Mouse (Mus musculus): ENCODE measurements around the gene Clca3b. TPM values are rescaled to one million over a fixed set of nuclear protein-coding genes. Genes with fewer than 3 reads are reported as not detected.
"Not testable (repeated sequence)": the region's sequence is repeated elsewhere in the genome, so short reads cannot be mapped to it uniquely, and the experiment has no call there.

Gene Clca3b
- not detected for total RNA-seq (2021)
- long read RNA-seq, experiment 1, result 0 reads
- long read RNA-seq, experiment 2, result 0 reads

- H3K27ac ChIP-seq; DNase-seq; intact Hi-C loops (cut with DNase I); H3K4me3 ChIP-seq: not testable (repeated sequence)
Observed at GRCm38 (mm10) chr3:144849014-144849556, at the start of gene Clca3b. Clca3b (minus strand) TSS chr3:144849357.

DNA sequence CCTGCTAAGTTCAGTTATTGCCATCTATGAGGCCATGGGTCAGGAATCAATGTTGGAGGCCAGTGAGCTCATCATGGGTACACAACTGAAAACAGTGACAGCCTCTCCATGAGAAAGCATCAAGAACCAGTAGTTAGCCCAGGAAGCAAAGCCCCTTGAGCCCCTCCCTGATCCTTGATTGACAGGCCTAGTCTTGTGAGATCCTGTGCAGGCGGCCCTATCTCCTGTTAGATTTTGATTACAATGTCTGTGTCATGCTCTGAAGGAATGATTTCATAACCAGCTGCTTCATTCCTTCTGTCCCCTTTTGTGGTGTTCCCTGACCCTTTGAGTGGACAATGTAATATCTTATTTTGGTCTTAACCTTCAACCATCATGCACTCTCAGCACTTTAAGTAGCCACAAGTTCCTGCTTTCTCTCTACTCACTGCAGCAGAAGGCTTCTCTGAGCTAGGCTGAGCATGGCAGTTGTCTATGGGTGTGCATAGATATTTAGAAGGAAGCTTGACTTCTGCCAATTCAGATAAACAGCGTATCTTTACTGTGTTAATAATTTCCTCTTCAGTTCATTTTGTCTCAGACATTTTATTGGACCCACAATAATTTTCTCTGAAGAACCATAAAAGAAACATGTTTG, 48.0 kb upstream of the Clca3b start:
- Histone ChIP-seq H3K4me3 (no peak overlapping the region), H3K27ac (no peak overlapping the region)
- intact Hi-C loops (cut with DNase I), result no loop called here
- no peak for TF ChIP-seq CTCF (IDR thresholded peaks at IDR 0.05)
- no peak for DNase-seq

- intact Hi-C loops (cut with DNase I), result no loop called here
- no peak overlapping the region for H3K4me3 ChIP-seq
- H3K27ac ChIP-seq, result no peak overlapping the region
- TF ChIP-seq CTCF (IDR thresholded peaks at IDR 0.05), result no peak
- no peak for DNase-seq
Observed at GRCm38 (mm10) chr3:144890246-144890758, 41.1 kb upstream of the Clca3b start.

GRCm38 (mm10) chr3:144886957-144887356, 37.8 kb upstream of the Clca3b start:
- no peak for TF ChIP-seq CTCF (IDR thresholded peaks at IDR 0.05)
- Histone ChIP-seq H3K4me3 (no peak overlapping the region), H3K27ac (no peak overlapping the region)
- intact Hi-C loops (cut with DNase I), result no loop called here
- no peak for DNase-seq

GRCm38 (mm10) chr3:144872012-144872411, 22.9 kb upstream of the Clca3b start:
- H3K27ac ChIP-seq; intact Hi-C loops (cut with DNase I); DNase-seq; H3K4me3 ChIP-seq: not testable (repeated sequence)

GRCm38 (mm10) chr3:144849584-144849983, 427 bp upstream of the Clca3b start:
- no peak overlapping the region for H3K4me3 ChIP-seq
- no peak for TF ChIP-seq CTCF (IDR thresholded peaks at IDR 0.05)
- H3K27ac ChIP-seq, result no peak overlapping the region
- intact Hi-C loops (cut with DNase I), result no loop called here
- DNase-seq, result no peak

DNA sequence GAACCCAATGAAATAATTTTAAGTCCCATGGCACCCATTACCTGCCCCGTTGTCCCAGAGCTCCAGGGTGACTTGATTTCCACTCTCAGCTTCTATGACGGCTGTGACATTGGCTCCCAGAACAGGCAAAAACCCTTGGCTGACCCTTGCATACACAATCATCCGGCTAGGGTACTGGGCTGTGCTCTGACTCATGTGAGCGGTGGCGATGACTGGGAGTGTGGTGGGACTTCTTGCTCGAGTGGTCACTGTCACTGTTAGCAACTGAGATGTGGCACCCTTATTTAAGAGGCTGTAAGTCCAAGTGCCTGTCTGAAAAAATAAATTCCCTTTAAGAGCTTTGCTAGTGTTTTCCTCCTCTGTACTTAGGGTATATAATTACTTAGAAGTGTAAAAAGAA, 21.9 kb downstream of the Clca3b start:
- TF ChIP-seq CTCF (IDR thresholded peaks at IDR 0.05), result no peak

DNA sequence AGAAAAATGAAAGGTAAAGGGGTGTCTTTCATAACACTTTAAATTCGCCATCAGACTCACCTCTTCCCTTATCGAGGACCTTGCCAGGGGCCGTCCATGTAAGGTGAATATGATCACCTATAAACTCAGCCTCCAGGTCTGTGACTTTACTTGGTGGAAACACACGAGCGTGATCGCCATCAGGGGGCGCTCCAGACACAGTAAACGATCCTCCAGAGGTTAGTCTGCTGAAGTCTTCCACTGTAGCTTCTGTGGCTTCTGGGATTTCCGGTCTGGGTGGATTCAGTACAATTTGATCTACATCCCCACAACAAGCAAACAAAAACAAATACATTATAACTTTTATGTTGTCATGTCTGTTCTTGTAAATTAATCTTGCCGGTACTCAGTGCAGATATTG, 24.0 kb downstream of the Clca3b start:
- peak; percentile 77 for DNase-seq
- no peak overlapping the region for H3K4me3 ChIP-seq
- TF ChIP-seq CTCF (IDR thresholded peaks at IDR 0.05), result peak; percentile 75
- no peak overlapping the region for H3K27ac ChIP-seq
- intact Hi-C loops (cut with DNase I), result loop anchor here (10.0 kb wide), 2 partner anchors 200 to 300 kb away; no protein-coding TSS in a partner anchor

More for the DNA sequence above, 21.9 kb downstream of the Clca3b start:
- H3K27ac ChIP-seq, result no peak overlapping the region
- intact Hi-C loops (cut with DNase I), result loop anchor here (10.0 kb wide), 2 partner anchors 198 to 298 kb away; no protein-coding TSS in a partner anchor
- no peak overlapping the region for H3K4me3 ChIP-seq
- no peak for DNase-seq

- Histone ChIP-seq H3K4me3 (no peak overlapping the region), H3K27ac (no peak overlapping the region)
- no peak for DNase-seq
- intact Hi-C loops (cut with DNase I), result loop anchor here (10.0 kb wide), 2 partner anchors 201 to 301 kb away; no protein-coding TSS in a partner anchor
- no peak for TF ChIP-seq CTCF (IDR thresholded peaks at IDR 0.05)
Observed at GRCm38 (mm10) chr3:144823331-144823730, 25.8 kb downstream of the Clca3b start.

- TF ChIP-seq CTCF (IDR thresholded peaks at IDR 0.05), result no peak
- Histone ChIP-seq H3K4me3 (no peak overlapping the region), H3K27ac (no peak overlapping the region)
- DNase-seq, result no peak
- intact Hi-C loops (cut with DNase I), result loop anchor here (10.0 kb wide), 2 partner anchors 204 to 304 kb away; no protein-coding TSS in a partner anchor
Observed at GRCm38 (mm10) chr3:144820632-144821031, 28.5 kb downstream of the Clca3b start.

- H3K4me3 ChIP-seq; intact Hi-C loops (cut with DNase I); DNase-seq; H3K27ac ChIP-seq: not testable (repeated sequence)
Observed at GRCm38 (mm10) chr3:144819219-144819618, 29.9 kb downstream of the Clca3b start, which contains the start of gene Clca3a2. Clca3a2 (minus strand) TSS chr3:144819494.

- intact Hi-C loops (cut with DNase I); H3K4me3 ChIP-seq; H3K27ac ChIP-seq; DNase-seq: not testable (repeated sequence)
Observed at GRCm38 (mm10) chr3:144813336-144813735, 35.8 kb downstream of the Clca3b start.

- no peak overlapping the region for H3K4me3 ChIP-seq
- intact Hi-C loops (cut with DNase I), result no loop called here
- DNase-seq, result no peak
- no peak for TF ChIP-seq CTCF (IDR thresholded peaks at IDR 0.05)
- no peak overlapping the region for H3K27ac ChIP-seq
Observed at GRCm38 (mm10) chr3:144811821-144812220, 37.3 kb downstream of the Clca3b start.

DNA sequence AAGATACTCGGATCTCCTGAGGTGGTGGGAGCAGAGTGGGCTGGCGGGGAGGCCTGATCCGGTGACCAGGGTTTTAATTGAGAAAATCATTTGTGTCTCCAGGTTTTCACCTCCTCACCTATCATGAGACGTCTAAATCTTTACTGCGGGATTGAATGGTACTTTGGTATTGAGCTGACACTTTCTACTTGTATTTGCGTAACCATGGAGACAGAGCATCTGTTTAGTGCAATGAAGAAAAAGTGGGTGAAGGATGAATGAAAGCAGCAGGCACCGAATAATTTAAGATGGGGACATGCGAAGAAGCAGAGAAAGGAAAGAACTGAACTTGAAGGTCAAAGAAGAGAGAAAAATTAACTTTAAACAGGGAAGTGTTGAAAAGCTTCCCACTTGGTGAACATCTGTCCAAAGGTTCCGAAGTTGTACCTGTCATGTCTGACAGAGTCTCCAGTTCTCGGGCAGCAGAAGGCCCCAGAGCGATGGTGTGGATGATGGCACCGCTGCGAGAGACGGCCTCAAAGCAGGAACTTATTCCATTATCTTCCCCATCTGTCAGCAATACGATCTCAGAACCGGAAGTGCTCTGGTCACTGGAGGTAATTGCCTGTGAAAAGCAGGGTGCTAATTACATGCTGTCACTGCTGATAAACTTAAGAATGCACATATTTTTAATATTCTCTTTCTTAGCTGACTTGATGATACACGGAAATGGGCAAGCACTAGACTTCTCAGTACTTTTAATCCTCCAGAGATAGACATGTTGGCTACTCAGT, 40.8 kb downstream of the Clca3b start:
- H3K4me3 ChIP-seq; intact Hi-C loops (cut with DNase I); DNase-seq; H3K27ac ChIP-seq: not testable (repeated sequence)

DNA sequence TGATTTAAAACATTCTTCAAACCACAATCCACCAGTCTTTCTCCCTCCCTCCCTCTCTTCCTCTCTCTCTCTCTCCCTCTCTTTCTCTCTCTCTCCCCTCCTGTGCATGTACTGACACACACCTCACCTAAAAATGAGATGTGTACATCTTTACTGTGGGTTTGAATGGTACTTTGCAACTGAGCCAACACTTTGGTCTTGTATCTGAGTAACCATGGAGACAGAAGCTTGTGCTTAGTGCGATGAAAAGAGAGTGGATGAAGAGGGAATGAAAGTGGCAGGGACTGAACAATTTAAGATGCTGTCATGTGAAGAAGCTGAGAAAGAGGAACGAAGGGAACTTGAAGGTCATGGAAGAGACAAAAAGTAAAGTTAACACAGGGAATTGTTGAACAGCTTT, 42.5 kb downstream of the Clca3b start:
- DNase-seq; H3K4me3 ChIP-seq; intact Hi-C loops (cut with DNase I); H3K27ac ChIP-seq: not testable (repeated sequence)
